Mouse (Mus musculus) midbrain, embryonic 14.5 days (tissue): ENCODE data around the gene G3bp1. TPM values are rescaled to one million over a fixed set of nuclear protein-coding genes. Genes with fewer than 3 reads are reported as not detected.

Experiments used
- ATAC-seq: fragments of 200-750 bp; cut with Nextera tagmentation; 2 replicates; pipeline ENCODE4 v1.8.0; 2017; ENCODE audit warnings: moderate number of reproducible peaks, moderate library complexity; ENCODE audit not compliant: low FRiP score, low TSS enrichment
- DNase-seq: peaks from one replicate; pipeline ENCODE4 v3.0.0-alpha.2; 2015
- H3K27ac ChIP-seq: fragments of 300-500 bp; sonication (generic); replicated peaks from 2 replicates; pipeline ENCODE4 v1.5.1; 2014; ENCODE audit warnings: mild to moderate bottlenecking, low read depth, low read length, moderate library complexity
- H3K27me3 ChIP-seq: fragments of 300-500 bp; sonication (generic); 2 replicates; pipeline ENCODE4 v1.6.1; 2014; ENCODE audit warnings: low read length, control low read depth, mixed read lengths; ENCODE audit not compliant: control insufficient read depth, insufficient read depth
- H3K36me3 ChIP-seq: fragments of 300-500 bp; sonication (generic); 2 replicates; pipeline ENCODE4 v1.6.1; 2014; ENCODE audit warnings: low read length, control low read depth; ENCODE audit not compliant: control insufficient read depth, insufficient read depth
- H3K4me1 ChIP-seq: fragments of 300-500 bp; sonication (generic); 2 replicates; pipeline ENCODE4 v1.6.1; 2014; ENCODE audit warnings: mild to moderate bottlenecking, antibody characterized with exemption, low read length, control low read depth; ENCODE audit not compliant: control insufficient read depth, insufficient read depth
- H3K4me2 ChIP-seq: fragments of 300-500 bp; sonication (generic); 2 replicates; pipeline ENCODE4 v1.6.1; 2014; ENCODE audit warnings: mild to moderate bottlenecking, low read length, moderate library complexity
- H3K4me3 ChIP-seq: fragments of 300-500 bp; sonication (generic); replicated peaks from 2 replicates; pipeline ENCODE4 v1.5.1; 2014; ENCODE audit warnings: low read depth, low read length
- H3K9ac ChIP-seq: fragments of 300-500 bp; sonication (generic); replicated peaks from 2 replicates; pipeline ENCODE4 v1.6.1; 2014; ENCODE audit warnings: mild to moderate bottlenecking, low read length, moderate library complexity
- H3K9me3 ChIP-seq: fragments of 300-500 bp; sonication (generic); 2 replicates; pipeline ENCODE4 v1.6.1; 2016; ENCODE audit warnings: low read length, control low read depth, mixed read lengths; ENCODE audit not compliant: control insufficient read depth
- WGBS: fragments of 180-500 bp; shearing (Covaris S2); extraction: QIAGEN DNeasy Blood & Tissue Kit; methylation state at CpG from one replicate; pipeline ENCODE4 v1.1.7; 2014; 5-methylcytosine and 5-hydroxymethylcytosine counted together
- microRNA-seq: library from miRNA; unstranded; fragments of <30 nt; microRNA quantifications from one replicate; pipeline ENCODE4, GENCODE M21; 2016
- polyA plus RNA-seq: library from polyadenylated mRNA; unstranded; fragments of >200 nt; fragmentation: Nextera tagmentation; extraction: Ambion mirVana; gene quantifications from 2 replicates; pipeline ENCODE4 v1.2.1, GENCODE M21; 2014

G3bp1 gene
- polyA plus RNA-seq, 1 experiment from 2014 or later = 125 TPM

- Histone ChIP-seq H3K27me3 (no peaks in the 10 kb centered on the region), H3K36me3 (no peaks in the 10 kb centered on the region), H3K9me3 (no peaks in the 10 kb centered on the region), H3K27ac (no peak overlapping the region), H3K4me1 (no peaks in the 10 kb centered on the region), H3K4me3 (no peak overlapping the region), H3K9ac (no peak overlapping the region), H3K4me2 (no peak overlapping the region)
- no peak for DNase-seq
- WGBS = 86% methylated on average over 1 of the region's 1 CpGs
- no peak for ATAC-seq
Measured at GRCm38 (mm10) chr11:55545690-55546089, 76.2 kb downstream of the G3bp1 start.

Small RNA genes lying within 50 kb of the gene (microRNA-seq; reads per million reads assigned to microRNA genes)
- not detected for gene Mir7652

Other genes with a start within 250 kb of the G3bp1 start
- 0.24 and 0.27 TPM in 2 replicates for gene Fat2, start 133.1 kb upstream of the G3bp1 start, polyA plus RNA-seq
- 240 and 427 TPM in 2 replicates for gene Sparc, start 46.5 kb upstream of the G3bp1 start, polyA plus RNA-seq
- 244 and 294 TPM in 2 replicates for gene Atox1, start 8.4 kb upstream of the G3bp1 start, polyA plus RNA-seq
- gene Glra1, start 138.5 kb downstream of the G3bp1 start, polyA plus RNA-seq = 0.24 and 0.53 TPM in 2 replicates